Mouse (Mus musculus) heart, embryonic 12.5 days (tissue): ENCODE data around the gene Gm6592. TPM values are rescaled to one million over a fixed set of nuclear protein-coding genes. Genes with fewer than 3 reads are reported as not detected.
A peak's percentile ranks its signal among the peaks of the same experiment; 100 is the strongest.
"Not testable (repeated sequence)": the region's sequence is repeated elsewhere in the genome, so short reads cannot be mapped to it uniquely, and the experiment has no call there.

Source experiments
- ATAC-seq: fragments of 200-750 bp; cut with Nextera tagmentation; 2 replicates; pipeline ENCODE4 v1.8.0; 2017; ENCODE audit warnings: moderate TSS enrichment, moderate library complexity; ENCODE audit not compliant: insufficient number of reproducible peaks, low FRiP score
- H3K27ac ChIP-seq: fragments of 300-500 bp; sonication (generic); 2 replicates; pipeline ENCODE4 v1.5.1; 2016; ENCODE audit warnings: mild to moderate bottlenecking, moderate library complexity; ENCODE audit not compliant: poor library complexity, severe bottlenecking
- H3K27me3 ChIP-seq: fragments of 300-500 bp; sonication (generic); replicated peaks from 2 replicates; pipeline ENCODE4 v1.6.1; 2016; ENCODE audit warnings: mild to moderate bottlenecking, moderate library complexity
- H3K36me3 ChIP-seq: fragments of 300-500 bp; sonication (generic); 2 replicates; pipeline ENCODE4 v1.6.1; 2016; ENCODE audit warnings: mild to moderate bottlenecking, moderate library complexity
- H3K4me1 ChIP-seq: fragments of 300-500 bp; sonication (generic); replicated peaks from 2 replicates; pipeline ENCODE4 v1.6.1; 2016; ENCODE audit warnings: mild to moderate bottlenecking
- H3K4me2 ChIP-seq: fragments of 300-500 bp; sonication (generic); 2 replicates; pipeline ENCODE4 v1.6.1; 2016; ENCODE audit warnings: mild to moderate bottlenecking, moderate library complexity
- H3K4me3 ChIP-seq: fragments of 300-500 bp; sonication (generic); 2 replicates; pipeline ENCODE4 v1.5.1; 2016; ENCODE audit warnings: mild to moderate bottlenecking
- H3K9ac ChIP-seq: fragments of 300-500 bp; sonication (generic); 2 replicates; pipeline ENCODE4 v1.6.1; 2016; ENCODE audit warnings: mild to moderate bottlenecking, moderate library complexity
- H3K9me3 ChIP-seq: fragments of 300-500 bp; sonication (generic); replicated peaks from 2 replicates; pipeline ENCODE4 v1.6.1; 2016; ENCODE audit warnings: mild to moderate bottlenecking, moderate library complexity
- WGBS: fragments of 180-500 bp; shearing (Covaris S2); methylation state at CpG from one replicate; pipeline ENCODE4 v1.1.7; 2016; 5-methylcytosine and 5-hydroxymethylcytosine counted together
- polyA plus RNA-seq: library from polyadenylated mRNA; unstranded; fragments of >200 nt; fragmentation: Nextera tagmentation; extraction: Ambion mirVana; gene quantifications from 2 replicates; pipeline ENCODE4 v1.2.1, GENCODE M21; 2016

Gene Gm6592
- polyA plus RNA-seq = not detected in 2 replicates

- Histone ChIP-seq H3K27me3 (no peaks in the 10 kb centered on the region), H3K9me3 (no peaks in the 10 kb centered on the region), H3K36me3 (no peaks in the 10 kb centered on the region), H3K4me1 (no peaks in the 10 kb centered on the region), H3K9ac (no peak within 1 kb of the TSS), H3K27ac (no peak within 1 kb of the TSS), H3K4me2 (no peak within 1 kb of the TSS), H3K4me3 (no peak within 1 kb of the TSS)
- no peak for ATAC-seq
- 46% methylated on average over 1 of the region's 1 CpGs for WGBS
These were observed at the start of gene Gm6592 for GRCm38 (mm10) chrX:8843694-8844093. TSS of gene Gm6592 (plus strand) at chrX:8843994.

- H3K9me3 ChIP-seq, H3K9ac ChIP-seq, H3K27me3 ChIP-seq, H3K4me3 ChIP-seq, H3K4me2 ChIP-seq, H3K36me3 ChIP-seq, H3K27ac ChIP-seq, H3K4me1 ChIP-seq, ATAC-seq: not testable (repeated sequence)
- WGBS = 67% methylated on average over 4 of the region's 4 CpGs
These were observed 40.4 kb upstream of the Gm6592 start, which contains the start of gene Ssxb5 for GRCm38 (mm10) chrX:8803391-8803790. TSS of gene Ssxb5 (plus strand) at chrX:8803691.

DNA sequence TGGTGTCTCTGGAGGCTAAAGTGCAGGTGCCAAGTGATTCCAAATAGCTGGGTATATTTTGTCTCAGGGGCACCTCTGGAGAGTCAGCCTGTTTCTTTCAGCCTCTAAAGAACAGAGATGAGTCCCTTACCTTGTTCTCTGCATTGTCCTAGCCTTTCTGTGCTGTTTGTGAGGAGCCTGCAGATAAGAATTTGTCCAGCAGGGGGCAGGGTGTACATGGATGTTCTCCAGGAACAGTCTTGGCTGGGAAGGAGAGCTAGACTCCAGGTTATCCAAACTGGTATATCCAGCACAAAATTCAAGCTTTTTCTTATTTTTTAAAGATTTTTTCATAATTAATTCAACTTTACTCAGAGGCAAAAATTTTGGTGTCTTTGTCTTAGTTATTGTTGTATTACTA lies 11.8 kb upstream of the Gm6592 start:
- no peaks in the 10 kb centered on the region for H3K4me1 ChIP-seq
- no peak for ATAC-seq
- no peak overlapping the region for H3K9ac ChIP-seq
- no peak overlapping the region for H3K4me3 ChIP-seq
- no peaks in the 10 kb centered on the region for H3K36me3 ChIP-seq
- no peaks in the 10 kb centered on the region for H3K9me3 ChIP-seq
- no peaks in the 10 kb centered on the region for H3K27me3 ChIP-seq
- H3K27ac ChIP-seq = no peak overlapping the region
- no peak overlapping the region for H3K4me2 ChIP-seq

GRCm38 (mm10) chrX:8852486-8852885 lies 8.7 kb downstream of the Gm6592 start:
- Histone ChIP-seq H3K9me3 (no peaks in the 10 kb centered on the region), H3K4me2 (no peak overlapping the region), H3K4me1 (no peaks in the 10 kb centered on the region), H3K9ac (no peak overlapping the region), H3K27me3 (no peaks in the 10 kb centered on the region), H3K27ac (no peak overlapping the region), H3K4me3 (no peak overlapping the region), H3K36me3 (no peaks in the 10 kb centered on the region)
- whole genome bisulfite sequencing = 82% methylated on average over 10 of the region's 10 CpGs
- ATAC-seq = no peak

GRCm38 (mm10) chrX:8864331-8864730 lies 20.5 kb downstream of the Gm6592 start:
- not testable (repeated sequence) for H3K9me3 ChIP-seq, H3K27ac ChIP-seq, H3K4me2 ChIP-seq, H3K4me3 ChIP-seq, H3K27me3 ChIP-seq, ATAC-seq, H3K4me1 ChIP-seq, H3K9ac ChIP-seq, H3K36me3 ChIP-seq
- 7% methylated on average over 3 of the region's 3 CpGs for WGBS

DNA sequence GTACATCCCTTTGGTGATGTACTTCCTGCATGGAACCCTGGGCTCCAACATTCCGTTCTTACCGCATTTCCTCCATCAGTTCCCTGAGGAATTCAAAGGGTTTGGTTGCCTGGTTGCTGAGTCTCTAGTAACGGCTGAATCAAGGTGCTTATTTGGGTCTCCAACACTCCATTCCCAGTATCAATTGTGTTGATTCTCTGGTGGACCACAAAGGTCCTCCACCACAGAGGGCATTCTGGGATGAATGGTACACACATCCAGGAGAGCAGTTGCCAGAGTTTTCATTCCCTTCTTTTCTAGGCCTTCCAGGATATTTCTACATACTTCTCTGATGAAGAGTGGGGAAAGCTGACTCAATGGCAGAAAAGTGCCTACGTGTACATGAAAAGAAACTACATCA lies 30.2 kb downstream of the Gm6592 start, which contains the start of gene Gm5751:
Gene Gm5751 (plus strand): TSS at position 301 of the 400 bp plus-strand sequence.
- not testable (repeated sequence) for H3K4me2 ChIP-seq, H3K4me3 ChIP-seq, H3K27me3 ChIP-seq, H3K9me3 ChIP-seq, H3K36me3 ChIP-seq, H3K27ac ChIP-seq, ATAC-seq, H3K4me1 ChIP-seq, H3K9ac ChIP-seq
- 76% methylated on average over 3 of the region's 4 CpGs for WGBS

DNA sequence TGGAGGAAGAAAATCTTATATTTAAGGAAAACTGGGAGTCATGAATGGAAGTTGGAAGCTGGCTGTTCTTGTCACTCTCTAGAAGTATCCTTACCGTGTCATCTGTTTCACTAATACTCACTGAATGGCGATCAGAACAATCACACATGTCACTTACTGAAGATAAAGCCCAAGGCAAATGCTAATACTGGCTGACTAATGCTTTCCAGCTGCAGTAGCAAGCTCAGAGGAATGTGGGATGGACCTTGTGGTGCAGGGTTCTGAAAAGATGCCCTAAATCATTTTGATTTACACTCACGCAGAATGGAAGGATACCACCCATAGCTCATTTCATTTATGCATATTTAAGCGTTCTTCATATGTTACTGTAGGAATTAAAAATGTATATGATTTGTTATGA lies 40.5 kb downstream of the Gm6592 start:
- no peak overlapping the region for H3K9ac ChIP-seq
- H3K27ac ChIP-seq = no peak overlapping the region
- WGBS = 56% methylated on average over 4 of the region's 4 CpGs
- ATAC-seq = no peak
- H3K4me1 ChIP-seq = no peaks in the 10 kb centered on the region
- H3K27me3 ChIP-seq = no peaks in the 10 kb centered on the region
- H3K4me2 ChIP-seq = no peak overlapping the region
- H3K36me3 ChIP-seq = peaks cover 8% of the 10 kb centered on the region; the same call in 1 of the 2 replicates
- H3K9me3 ChIP-seq = no peaks in the 10 kb centered on the region
- no peak overlapping the region for H3K4me3 ChIP-seq

DNA sequence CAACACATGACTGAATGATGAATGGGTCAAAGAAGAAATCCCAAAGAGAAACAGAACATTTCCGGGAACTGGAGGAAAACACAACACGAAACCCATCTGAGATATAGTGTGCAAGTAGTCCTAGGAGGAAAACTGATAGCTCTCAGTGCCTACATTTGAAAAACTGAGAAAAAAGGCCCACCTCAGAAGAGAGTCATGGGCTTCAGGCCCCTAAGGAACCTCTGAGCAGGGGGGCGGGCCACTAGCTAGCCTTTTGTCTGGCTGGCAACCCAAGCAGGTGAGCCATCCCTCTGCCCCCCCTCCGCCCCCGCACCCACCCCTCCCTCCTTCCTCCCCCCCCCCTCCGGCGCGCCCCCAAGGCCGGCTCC lies 48.2 kb downstream of the Gm6592 start:
- Histone ChIP-seq H3K36me3 (peaks cover 8% of the 10 kb centered on the region; the same call in 1 of the 2 replicates), H3K27ac (no peak overlapping the region; the same call in 1 of the 2 replicates), H3K9ac (peak overlapping the region; percentile 78), H3K4me2 (peak overlapping the region; percentile 84), H3K4me1 (no peaks in the 10 kb centered on the region), H3K4me3 (peak overlapping the region; percentile 64), H3K9me3 (peaks cover 14% of the 10 kb centered on the region), H3K27me3 (no peaks in the 10 kb centered on the region)
- 46% methylated on average over 3 of the region's 9 CpGs for WGBS
- ATAC-seq = no peak

DNA sequence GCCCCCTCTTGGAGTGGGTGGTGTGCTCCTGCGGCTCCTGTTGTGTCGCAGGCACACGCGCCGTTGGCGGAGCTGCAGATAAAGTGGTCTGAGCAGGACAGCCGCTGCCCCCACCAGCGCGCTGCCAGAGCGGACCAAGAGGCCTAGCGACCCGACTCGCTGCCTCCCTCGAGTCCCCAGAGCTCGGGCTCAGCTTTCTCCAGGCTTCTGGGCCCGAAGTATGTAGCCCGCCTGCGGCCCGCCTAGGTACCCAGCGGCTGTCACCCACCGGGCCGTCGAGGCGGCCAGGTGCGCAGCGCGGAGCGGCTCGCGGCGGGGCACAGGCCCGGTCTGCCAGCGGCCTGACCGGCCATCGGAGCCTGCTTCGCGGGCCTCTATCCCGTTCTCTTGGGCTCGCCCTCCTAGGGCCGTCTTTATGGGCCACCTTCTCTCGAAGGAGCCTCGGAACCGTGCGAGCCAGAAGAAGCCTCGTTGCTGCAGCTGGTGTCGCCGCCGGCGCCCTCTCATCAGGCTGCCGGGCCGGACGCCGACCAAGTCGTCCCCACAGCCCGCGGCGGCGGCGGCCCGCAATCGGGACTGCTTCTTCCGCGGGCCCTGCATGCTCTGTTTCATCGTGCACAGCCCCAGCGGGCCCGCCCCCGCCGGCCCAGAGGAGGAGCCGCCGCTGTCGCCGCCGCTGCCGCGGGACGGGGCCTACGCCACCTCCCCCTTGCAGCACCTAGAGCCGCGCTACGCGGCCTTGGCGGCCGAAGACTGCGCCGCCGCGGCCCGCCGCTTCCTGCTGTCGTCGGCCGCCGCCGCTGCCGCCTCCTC lies 48.8 kb downstream of the Gm6592 start, which contains the start of gene B630019K06Rik:
Gene B630019K06Rik (plus strand): TSS at position 40 of the 813 bp plus-strand sequence.
- Histone ChIP-seq H3K4me2 (peak within 1 kb of the TSS; percentile 84), H3K27me3 (no peaks in the 10 kb centered on the region), H3K4me3 (peak within 1 kb of the TSS; percentile 64), H3K27ac (peak within 1 kb of the TSS; percentile 73), H3K9ac (peak within 1 kb of the TSS; percentile 78), H3K4me1 (no peaks in the 10 kb centered on the region), H3K9me3 (peaks cover 14% of the 10 kb centered on the region), H3K36me3 (peaks cover 7% of the 10 kb centered on the region; the same call in 1 of the 2 replicates)
- peak; percentile 86 for ATAC-seq
- WGBS = 17% methylated on average over 75 of the region's 95 CpGs

DNA sequence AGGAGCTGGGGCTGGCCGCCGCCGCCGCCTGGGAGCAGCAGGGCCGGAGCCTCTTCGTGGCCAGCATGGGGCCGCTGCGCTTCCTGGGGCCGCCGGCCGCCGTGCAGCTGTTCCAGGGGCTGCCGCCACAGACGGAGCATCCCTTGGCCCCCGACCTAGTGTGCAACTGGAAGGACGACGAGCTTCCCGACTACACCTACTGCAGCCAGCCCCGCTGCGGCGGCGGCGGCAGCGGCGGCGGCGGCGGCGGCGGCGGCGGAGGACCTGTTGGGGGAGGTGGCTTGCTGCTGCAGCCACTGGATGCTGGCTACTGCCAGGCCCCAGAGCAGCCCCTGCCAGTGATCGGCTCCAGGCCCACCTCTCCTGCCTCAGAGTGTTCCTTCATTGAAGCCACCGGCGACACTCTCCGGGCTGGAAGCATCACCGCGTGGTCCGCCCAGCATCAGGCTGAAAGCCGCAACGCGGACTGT lies 49.4 kb downstream of the Gm6592 start:
- H3K36me3 ChIP-seq = peaks cover under 1% of the 10 kb centered on the region; the same call in 1 of the 2 replicates
- no peaks in the 10 kb centered on the region for H3K4me1 ChIP-seq
- WGBS = 18% methylated on average over 35 of the region's 42 CpGs
- H3K4me2 ChIP-seq = peak overlapping the region; percentile 84
- peaks cover 14% of the 10 kb centered on the region for H3K9me3 ChIP-seq
- H3K27me3 ChIP-seq = no peaks in the 10 kb centered on the region
- peak overlapping the region; percentile 78 for H3K9ac ChIP-seq
- peak overlapping the region; percentile 64 for H3K4me3 ChIP-seq
- peak; percentile 59; the same call in 1 of the 2 replicates for ATAC-seq
- peak overlapping the region; percentile 73 for H3K27ac ChIP-seq
